Mouse (Mus musculus) MEL (cell line): ENCODE results near the gene Ncf1.

Source experiments
- CHD1 ChIP-seq: IDR thresholded peaks from 2 replicates; pipeline ENCODE4 v1.6.1; 2012; ENCODE audit warnings: low read depth, mild to moderate bottlenecking, inconsistent platforms, low read length, improper control_type of control experiment
- CTCF ChIP-seq, 3 experiments: IDR thresholded peaks in 2 of 3; conservative IDR thresholded peaks in 1 of 3; 2 replicates each; pipeline ENCODE4 v1.5.1; 2011 to 2012; ENCODE audit warnings: low read length in 3 of 3, low read depth in 2 of 3, mild to moderate bottlenecking in 2 of 3, improper control_type of control experiment in 1 of 3, inconsistent platforms in 1 of 3, mixed read lengths in 1 of 3, moderate library complexity in 1 of 3; ENCODE audit not compliant: control insufficient read depth in 1 of 3, insufficient read depth in 1 of 3, poor library complexity in 1 of 3, severe bottlenecking in 1 of 3

DNA sequence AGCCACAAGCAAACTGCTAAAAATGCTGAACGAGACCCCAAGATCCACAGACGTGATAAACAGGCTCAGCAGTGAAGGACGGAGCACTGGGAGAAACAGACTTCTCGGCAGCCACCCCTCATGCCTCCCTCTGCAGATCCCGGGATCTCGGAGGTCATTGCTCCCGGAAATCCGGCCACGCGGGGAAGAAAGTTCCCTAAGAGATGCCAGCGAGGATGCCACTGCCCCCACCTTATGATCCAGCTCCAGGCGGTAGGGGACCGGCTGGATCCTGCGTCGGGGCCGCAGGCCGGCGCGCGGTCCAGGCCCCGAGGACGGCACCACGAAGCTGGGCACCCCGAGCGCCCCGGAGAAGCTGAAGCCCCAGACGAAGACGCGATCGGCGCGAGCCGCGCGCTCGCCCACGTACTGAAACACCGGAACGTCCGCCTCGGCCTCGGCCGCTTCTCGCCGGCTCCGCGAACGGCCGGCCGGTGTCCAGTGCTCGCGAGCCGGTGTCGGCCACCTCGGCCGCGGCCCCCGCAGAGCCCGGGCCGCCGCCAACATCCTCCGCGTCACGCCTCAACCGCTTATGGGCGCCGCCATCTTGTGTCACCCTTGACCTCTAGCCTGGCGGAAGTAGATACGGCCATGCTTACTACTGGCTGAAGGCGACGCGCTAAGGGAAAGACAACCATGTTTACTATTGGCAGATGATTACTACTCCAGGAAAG is 53.1 kb downstream of the Ncf1 start, which contains the start of gene Rcc1l:
- TF ChIP-seq CTCF (IDR thresholded peaks at IDR 0.05 in 2 of 3, conservative IDR thresholded peaks at IDR 0.05 in 1 of 3; ENCODE audit: control insufficient read depth in 1 of 3, insufficient read depth in 1 of 3, low read depth in 2 of 3, low read length in 3 of 3, poor library complexity in 1 of 3, severe bottlenecking in 1 of 3) = no peak
- no peak for TF ChIP-seq CHD1
